Mouse (Mus musculus) cerebellum, adult 9-10 months (tissue): Measurements from ENCODE around the gene Dnajc8.
"Not testable (repeated sequence)": the region's sequence is repeated elsewhere in the genome, so short reads cannot be mapped to it uniquely, and the experiment has no call there.

Source experiments
- DNase-seq: peaks from one replicate; pipeline ENCODE4 v3.0.0; 2022

The Dnajc8 gene

GRCm38 (mm10) chr4:132569115-132569514 is 33.8 kb downstream of the Dnajc8 start:
- no peak for DNase-seq

- DNase-seq = no peak
These were observed 35.8 kb downstream of the Dnajc8 start for GRCm38 (mm10) chr4:132571190-132571589.

GRCm38 (mm10) chr4:132573327-132573726 is 38.0 kb downstream of the Dnajc8 start:
- no peak for DNase-seq

GRCm38 (mm10) chr4:132574809-132575347 is 39.5 kb downstream of the Dnajc8 start:
- no peak for DNase-seq

- no peak for DNase-seq
These were observed 48.4 kb downstream of the Dnajc8 start for GRCm38 (mm10) chr4:132583781-132584180.

- no peak for DNase-seq
These were observed 49.6 kb downstream of the Dnajc8 start for GRCm38 (mm10) chr4:132584975-132585374.

DNA sequence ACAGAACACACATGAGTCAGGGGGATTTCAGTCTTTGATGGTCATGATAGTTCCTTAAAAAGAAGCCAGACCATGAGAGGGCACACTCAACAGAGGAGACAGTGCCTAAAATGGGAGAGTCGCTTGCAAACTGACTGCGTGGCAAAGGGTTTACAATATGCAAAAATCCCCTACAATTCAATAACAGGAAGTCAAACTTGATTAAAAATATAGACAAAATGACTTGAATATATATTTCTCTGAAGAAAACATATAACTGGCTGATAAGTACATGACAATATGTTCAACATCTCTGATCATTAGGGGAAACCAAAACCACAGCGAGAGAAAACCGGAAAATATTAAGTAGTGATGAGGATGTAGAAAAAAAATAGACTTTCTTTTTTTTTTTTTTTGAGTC is 50.9 kb downstream of the Dnajc8 start:
- no peak for DNase-seq

DNA sequence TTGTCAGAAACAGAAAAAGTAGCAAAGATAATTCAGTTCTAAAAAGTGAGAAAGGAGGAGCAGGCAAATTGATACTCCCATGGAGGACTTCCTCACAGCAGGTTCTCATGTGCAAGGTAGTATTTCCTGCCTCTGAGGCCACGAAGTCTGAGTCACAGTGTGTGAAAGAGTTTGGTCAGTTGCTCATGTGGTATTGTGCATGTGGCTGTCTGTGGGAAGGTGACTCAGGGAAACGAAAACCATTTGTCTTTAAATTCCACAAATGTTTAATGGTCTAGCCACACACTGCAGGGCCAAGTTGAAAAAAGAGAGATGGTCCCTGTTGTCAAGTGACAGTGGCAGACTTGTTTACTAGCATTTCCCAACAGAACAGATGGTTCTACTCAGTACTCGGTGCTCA is 53.2 kb downstream of the Dnajc8 start:
- DNase-seq = no peak

- DNase-seq = no peak
These were observed 55.3 kb downstream of the Dnajc8 start for GRCm38 (mm10) chr4:132590642-132591041.

DNA sequence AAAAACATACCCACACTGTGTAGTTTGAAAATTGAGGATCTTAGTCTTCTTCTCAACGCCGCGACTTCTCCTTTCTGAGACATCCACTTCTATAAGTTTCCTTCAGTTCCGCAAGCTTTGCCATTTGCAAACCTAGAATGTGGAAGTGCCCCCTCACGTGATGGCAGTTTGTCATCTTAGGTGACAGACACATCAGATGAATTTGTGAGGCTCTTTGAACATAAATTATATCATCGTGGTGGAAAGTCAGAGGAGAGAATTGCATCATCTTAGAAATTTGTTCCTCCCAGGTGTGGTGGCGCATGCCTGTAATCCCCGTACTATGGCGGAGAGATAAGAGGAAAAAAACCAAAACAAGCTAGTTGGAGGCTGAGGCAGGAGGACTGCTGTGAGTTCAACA is 57.6 kb downstream of the Dnajc8 start:
- DNase-seq = no peak

GRCm38 (mm10) chr4:132594191-132594590 is 58.8 kb downstream of the Dnajc8 start:
- no peak for DNase-seq

GRCm38 (mm10) chr4:132598861-132599260 is 63.5 kb downstream of the Dnajc8 start:
- DNase-seq = no peak

DNA sequence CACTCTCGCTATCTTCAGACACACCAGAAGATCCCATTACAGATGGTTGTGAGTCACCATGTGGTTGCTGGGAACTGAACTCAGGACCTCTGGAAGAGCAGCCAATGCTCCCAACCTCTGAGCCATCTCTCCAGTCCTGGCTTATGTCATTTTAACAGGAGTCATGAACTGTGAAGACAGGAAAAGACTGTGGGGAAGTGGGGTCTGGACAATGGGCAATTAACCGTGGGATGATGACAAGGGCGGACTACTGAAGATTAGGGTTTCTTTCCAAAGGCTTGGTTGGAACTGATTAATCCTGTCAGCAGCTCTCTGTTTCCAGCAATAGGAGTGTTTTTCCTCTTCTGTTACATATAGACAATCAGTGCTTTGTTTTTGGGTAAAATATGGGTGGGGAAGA is 64.4 kb downstream of the Dnajc8 start:
- no peak for DNase-seq

DNA sequence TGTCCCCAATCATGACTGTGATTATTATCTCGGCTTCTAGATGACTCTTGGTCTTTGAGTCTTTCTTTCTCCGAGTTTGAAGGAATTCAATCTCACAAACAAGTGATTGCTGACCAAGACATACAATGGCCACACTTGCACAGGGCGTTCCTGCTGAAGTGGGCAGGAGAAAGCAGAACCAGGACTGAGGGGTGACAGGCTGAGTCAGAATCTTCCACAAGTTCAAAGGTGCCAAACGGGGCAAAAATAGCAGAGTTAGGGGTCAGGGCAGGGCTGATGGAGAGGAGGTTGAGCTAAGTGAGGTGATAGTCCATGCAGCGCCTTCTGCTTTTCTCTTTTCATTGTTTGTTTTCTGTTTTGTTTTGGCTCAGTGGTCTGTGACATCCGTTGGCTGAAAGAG is 65.1 kb downstream of the Dnajc8 start:
- no peak for DNase-seq

DNA sequence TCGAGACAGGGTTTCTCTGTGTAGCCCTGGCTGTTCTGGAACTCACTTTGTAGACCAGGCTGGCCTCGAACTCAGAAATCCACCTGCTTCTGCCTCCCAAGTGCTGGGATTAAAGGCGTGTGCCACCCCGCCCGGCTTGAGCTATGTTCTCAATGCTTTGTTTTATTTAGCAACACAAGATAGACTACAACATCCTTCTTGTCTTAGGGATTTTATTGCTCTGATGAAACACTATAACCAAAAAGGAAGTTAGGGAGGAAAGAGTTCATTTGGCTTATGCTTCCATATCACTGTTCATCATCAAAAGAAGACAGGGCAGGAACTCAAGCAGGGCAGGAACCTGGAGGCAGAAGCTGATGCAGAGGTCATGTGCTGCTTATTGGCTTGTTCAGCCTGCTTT is 65.9 kb downstream of the Dnajc8 start:
- not testable (repeated sequence) for DNase-seq
